Mouse (Mus musculus) erythroblast, adult 5-6 weeks (primary cell): Measurements from ENCODE around the gene Astn2. TPM values are rescaled to one million over a fixed set of nuclear protein-coding genes. Genes with fewer than 3 reads are reported as not detected.

Experiments used
- ATAC-seq: replicated peaks from 2 replicates; pipeline ENCODE4 v1.8.0; 2016; ENCODE audit warnings: moderate number of reproducible peaks, mild to moderate bottlenecking, moderate TSS enrichment, inconsistent platforms; ENCODE audit not compliant: poor library complexity, low FRiP score, severe bottlenecking
- total RNA-seq, 2 experiments: library from RNA; stranded (forward) in 1 of 2; stranded (reverse) in 1 of 2; fragments of 150-400 nt in 1 of 2; fragments of 200-764, 138-1000 nt in 1 of 2; gene quantifications; 2 replicates each; pipeline versions ENCODE4 v1.2.3 to v1.2.4; 2015 to 2017; ENCODE audit warnings: low replicate concordance in 2 of 2

The Astn2 gene
- total RNA-seq, 2 experiments from 2014 or later: not detected

- ATAC-seq: no peak
These were observed 1021.3 kb downstream of the Astn2 start for GRCm38 (mm10) chr4:65383070-65383469.

- no peak for ATAC-seq
These were observed 1025.0 kb downstream of the Astn2 start for GRCm38 (mm10) chr4:65379461-65379860.

- no peak for ATAC-seq
These were observed 1027.8 kb downstream of the Astn2 start for GRCm38 (mm10) chr4:65376571-65376970.

DNA sequence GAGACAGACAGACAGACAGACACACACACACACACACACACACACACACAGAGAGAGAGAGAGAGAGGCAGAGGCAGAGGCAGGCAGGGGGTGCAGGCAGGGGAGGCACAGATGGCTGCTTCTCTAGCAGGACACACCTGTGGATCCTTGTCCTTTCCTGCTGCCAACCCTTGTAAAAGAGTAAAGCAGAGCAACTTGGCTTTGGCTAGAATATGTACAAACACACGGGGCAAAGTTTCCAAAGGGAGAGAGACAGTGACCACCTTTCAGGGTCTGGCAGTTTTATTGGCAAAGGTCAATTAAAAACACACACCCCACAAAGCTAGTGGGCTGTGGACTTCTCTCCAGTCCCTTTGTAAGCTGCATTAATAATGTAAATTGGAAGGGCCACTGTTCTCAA lies 1030.6 kb downstream of the Astn2 start:
- no peak for ATAC-seq

DNA sequence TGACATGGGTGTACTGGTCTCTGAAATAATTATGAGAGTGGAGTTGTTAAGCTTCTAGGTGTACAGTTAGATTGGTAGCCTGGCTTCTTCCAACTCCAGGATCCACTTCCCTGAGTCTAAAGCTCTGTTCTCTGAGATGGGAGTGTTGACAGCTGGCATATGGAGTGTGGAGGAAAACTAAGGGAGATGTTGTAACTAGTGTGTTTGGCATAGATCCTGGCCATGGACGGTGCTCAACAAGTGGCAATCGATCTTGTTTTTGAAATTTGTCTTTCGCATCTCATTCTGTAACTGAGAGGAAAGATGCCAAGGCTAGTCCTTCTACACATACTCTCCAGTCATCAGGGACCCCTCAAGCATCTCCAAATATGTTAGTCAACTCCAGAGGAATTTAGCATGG lies 1031.7 kb downstream of the Astn2 start:
- ATAC-seq: no peak

DNA sequence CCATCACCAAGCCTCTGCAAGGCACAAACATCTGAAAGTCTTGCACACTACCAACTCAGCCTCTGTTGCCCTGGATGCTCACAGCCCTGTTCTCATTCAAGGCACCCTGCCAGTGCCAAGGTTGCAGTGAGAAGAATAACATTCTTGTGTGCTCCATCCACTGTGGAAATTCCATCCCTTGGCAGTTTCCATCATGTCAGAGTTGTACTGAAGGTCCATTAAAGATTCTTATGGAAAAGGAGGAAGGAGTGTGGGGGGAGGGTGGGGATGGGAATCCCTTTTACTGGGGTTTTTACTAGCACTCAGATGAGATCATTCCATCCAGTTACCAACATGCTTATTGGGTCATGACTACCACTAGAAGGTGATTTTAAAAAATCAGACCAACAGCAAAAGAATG lies 1037.3 kb downstream of the Astn2 start:
- no peak for ATAC-seq

GRCm38 (mm10) chr4:65354580-65354979 lies 1049.8 kb downstream of the Astn2 start:
- ATAC-seq: no peak

DNA sequence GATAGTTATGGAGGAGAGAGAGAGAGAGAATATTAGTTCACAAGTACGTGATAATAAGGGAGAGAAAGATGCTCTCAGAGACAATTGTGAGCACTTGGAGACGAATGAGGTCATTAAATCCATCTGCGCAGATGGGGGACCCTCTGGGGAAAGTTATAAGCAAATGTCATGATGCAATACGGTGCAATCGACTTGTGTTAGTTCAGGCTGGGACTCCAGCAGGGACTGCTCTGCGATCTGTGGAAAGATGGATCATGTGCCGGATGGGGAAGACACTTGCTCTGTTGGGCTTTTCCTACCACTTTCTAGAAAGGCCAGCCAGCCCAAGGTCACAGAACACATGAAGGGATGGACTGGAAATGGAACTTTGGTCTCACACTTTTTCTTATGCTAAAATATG lies 1053.9 kb downstream of the Astn2 start:
- no peak for ATAC-seq

DNA sequence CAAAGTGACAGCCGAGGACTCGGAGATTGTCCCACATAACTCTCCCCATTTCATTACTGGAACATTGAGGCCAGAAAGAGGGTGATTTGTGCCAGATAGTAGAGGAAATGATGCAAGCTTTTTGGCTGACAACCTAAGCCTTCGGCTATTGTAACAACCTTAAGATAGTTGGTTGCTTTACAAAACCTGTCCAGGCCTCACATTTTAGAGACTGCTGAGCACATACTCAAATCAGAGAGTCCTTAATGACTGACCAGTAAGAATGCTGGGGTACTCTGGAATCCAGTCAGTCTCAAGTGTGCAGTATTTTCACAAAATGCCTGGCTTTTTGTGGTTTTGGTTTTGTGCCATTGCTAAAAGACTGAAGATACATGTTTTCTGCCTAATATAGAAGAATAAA lies 1062.6 kb downstream of the Astn2 start:
- no peak for ATAC-seq

GRCm38 (mm10) chr4:65333718-65334117 lies 1070.7 kb downstream of the Astn2 start:
- ATAC-seq: no peak
